Mouse (Mus musculus) G1E (cell line): ENCODE measurements around the gene Nuak2.

Experiments used
- CTCF ChIP-seq: IDR thresholded peaks from 2 replicates; pipeline ENCODE4 v1.5.1; 2012; ENCODE audit warnings: low read depth, low read length, inconsistent platforms, mixed read lengths
- GATA1 ChIP-seq: IDR thresholded peaks from 2 replicates; pipeline ENCODE4 v1.6.1; 2012; ENCODE audit warnings: borderline replicate concordance, low read length, inconsistent platforms, mixed read lengths
- GATA2 ChIP-seq: IDR thresholded peaks from 2 replicates; pipeline ENCODE4 v1.6.1; 2012; ENCODE audit warnings: low read depth, low read length, inconsistent platforms, borderline replicate concordance
- POLR2AphosphoS5 ChIP-seq: IDR thresholded peaks from 2 replicates; pipeline ENCODE4 v1.6.1; 2012; ENCODE audit warnings: low read depth, low read length, inconsistent platforms; ENCODE audit not compliant: insufficient replicate concordance
- TAL1 ChIP-seq: conservative IDR thresholded peaks from 2 replicates; pipeline ENCODE4 v1.6.1; 2012; ENCODE audit warnings: low read depth, low read length, inconsistent platforms, mixed read lengths

- TF ChIP-seq GATA1 (no peak), CTCF (no peak), TAL1 (no peak), POLR2AphosphoS5 (no peak), GATA2 (no peak)
Observed at GRCm38 (mm10) chr1:132330397-132330796, 14.5 kb downstream of the Nuak2 start.
